Mouse (Mus musculus) heart, postnatal 14 days (tissue): ENCODE data around the gene Tnfaip2. TPM values are rescaled to one million over a fixed set of nuclear protein-coding genes. Genes with fewer than 3 reads are reported as not detected.

Experiments
- DNase-seq, 2 experiments: peaks; one replicate each; pipeline ENCODE4 v3.0.0; 2021 to 2022
- intact Hi-C: fragments of 180-260 bp; cut with DNase I; formaldehyde crosslinking; loops from one replicate; pipeline ENCODE4 v1.15.1; 2025
- long read RNA-seq, 2 experiments: library from polyadenylated mRNA; stranded (forward); transcript quantifications; one replicate each; pipeline ENCODE4 v2.0.0; 2021
- total RNA-seq, 2 experiments: library from RNA; stranded (reverse); gene quantifications; 2 replicates each; pipeline ENCODE4 v1.2.3; 2021

Gene Tnfaip2
- 10 to 100 TPM; 38.0 to 40.4 TPM for total RNA-seq
- long read RNA-seq, experiment 1, transcript Tnfaip2-201 (12 exons, 3,762 nt): major isoform, 19 of 33 reads
- long read RNA-seq, experiment 1, partial matches to known transcripts: 11 of 33 reads
- long read RNA-seq, experiment 1, other reads (novel, unspliced or antisense): 2 of 33 reads
- long read RNA-seq, experiment 2, transcript Tnfaip2-201 (12 exons, 3,762 nt): major isoform, 17 of 29 reads
- long read RNA-seq, experiment 2, partial matches to known transcripts: 10 of 29 reads
- long read RNA-seq, experiment 2, other reads (novel, unspliced or antisense): 1 of 29 reads

- intact Hi-C loops: no loop called here
- peak; percentile 88 to 90 for DNase-seq
These were observed at the start of gene Tnfaip2 for GRCm38 (mm10) chr12:111442309-111443010. Gene Tnfaip2, plus strand, starts transcription at chr12:111442469.

GRCm38 (mm10) chr12:111394008-111394407 is 48.3 kb upstream of the Tnfaip2 start:
- intact Hi-C loops: no loop called here
- DNase-seq: no peak

- intact Hi-C loops: no loop called here
- DNase-seq: no peak
These were observed 45.3 kb upstream of the Tnfaip2 start for GRCm38 (mm10) chr12:111396997-111397396.

- intact Hi-C loops: no loop called here
- DNase-seq: peak; percentile 82 to 85
These were observed 40.6 kb upstream of the Tnfaip2 start for GRCm38 (mm10) chr12:111401454-111402184.

GRCm38 (mm10) chr12:111404880-111405279 is 37.4 kb upstream of the Tnfaip2 start:
- no peak for DNase-seq
- intact Hi-C loops: no loop called here

- DNase-seq: no peak
- intact Hi-C loops: no loop called here
These were observed 35.6 kb upstream of the Tnfaip2 start, which contains the start of gene Lbhd2 for GRCm38 (mm10) chr12:111406622-111407021. Gene Lbhd2, plus strand, starts transcription at chr12:111406809.

- no peak for DNase-seq
- intact Hi-C loops: no loop called here
These were observed 32.7 kb upstream of the Tnfaip2 start for GRCm38 (mm10) chr12:111409583-111409982.

- DNase-seq: peak; percentile 47 to 70
- intact Hi-C loops: loop anchor here (5.0 kb wide), 2 partner anchors 79 to 139 kb away; partner anchors contain the start of gene Amn
These were observed 30.5 kb upstream of the Tnfaip2 start for GRCm38 (mm10) chr12:111411631-111412355.

- intact Hi-C loops: loop anchor here (5.0 kb wide), 2 partner anchors 80 to 140 kb away; partner anchors contain the start of gene Amn
- DNase-seq: peak; percentile 43 to 59
These were observed 29.5 kb upstream of the Tnfaip2 start for GRCm38 (mm10) chr12:111412581-111413284.

- intact Hi-C loops: loop anchor here (5.0 kb wide), 2 partner anchors 81 to 141 kb away; partner anchors contain the start of gene Amn
- DNase-seq: peak; percentile 93 to 95
These were observed 29.0 kb upstream of the Tnfaip2 start for GRCm38 (mm10) chr12:111413300-111413699.

- DNase-seq: peak; percentile 30 to 57
- intact Hi-C loops: no loop called here
These were observed 25.1 kb upstream of the Tnfaip2 start, which contains the start of gene Exoc3l4 for GRCm38 (mm10) chr12:111416921-111417779. Gene Exoc3l4, plus strand, starts transcription at chr12:111417017.

GRCm38 (mm10) chr12:111419918-111420317 is 22.4 kb upstream of the Tnfaip2 start:
- no peak for DNase-seq
- intact Hi-C loops: no loop called here

GRCm38 (mm10) chr12:111420946-111421709 is 21.1 kb upstream of the Tnfaip2 start:
- intact Hi-C loops: no loop called here
- no peak for DNase-seq

- no peak for DNase-seq
- intact Hi-C loops: no loop called here
These were observed 19.4 kb upstream of the Tnfaip2 start for GRCm38 (mm10) chr12:111422852-111423251.

GRCm38 (mm10) chr12:111423570-111424129 is 18.6 kb upstream of the Tnfaip2 start:
- intact Hi-C loops: no loop called here
- DNase-seq: no peak

- intact Hi-C loops: no loop called here
These were observed 17.7 kb upstream of the Tnfaip2 start for GRCm38 (mm10) chr12:111424547-111424946.

GRCm38 (mm10) chr12:111425258-111425657 is 17.0 kb upstream of the Tnfaip2 start:
- intact Hi-C loops: loop anchor here (1.0 to 5.0 kb wide), 2 partner anchors 80 to 222 kb away; no protein-coding TSS in a partner anchor

More at GRCm38 (mm10) chr12:111424547-111424946, 17.7 kb upstream of the Tnfaip2 start:
- DNase-seq: no peak

More at GRCm38 (mm10) chr12:111425258-111425657, 17.0 kb upstream of the Tnfaip2 start:
- peak; percentile 90 to 93 for DNase-seq
